Comparison of ENCODE assay signal across 8 mouse cellular contexts in the genomic region with DNA sequence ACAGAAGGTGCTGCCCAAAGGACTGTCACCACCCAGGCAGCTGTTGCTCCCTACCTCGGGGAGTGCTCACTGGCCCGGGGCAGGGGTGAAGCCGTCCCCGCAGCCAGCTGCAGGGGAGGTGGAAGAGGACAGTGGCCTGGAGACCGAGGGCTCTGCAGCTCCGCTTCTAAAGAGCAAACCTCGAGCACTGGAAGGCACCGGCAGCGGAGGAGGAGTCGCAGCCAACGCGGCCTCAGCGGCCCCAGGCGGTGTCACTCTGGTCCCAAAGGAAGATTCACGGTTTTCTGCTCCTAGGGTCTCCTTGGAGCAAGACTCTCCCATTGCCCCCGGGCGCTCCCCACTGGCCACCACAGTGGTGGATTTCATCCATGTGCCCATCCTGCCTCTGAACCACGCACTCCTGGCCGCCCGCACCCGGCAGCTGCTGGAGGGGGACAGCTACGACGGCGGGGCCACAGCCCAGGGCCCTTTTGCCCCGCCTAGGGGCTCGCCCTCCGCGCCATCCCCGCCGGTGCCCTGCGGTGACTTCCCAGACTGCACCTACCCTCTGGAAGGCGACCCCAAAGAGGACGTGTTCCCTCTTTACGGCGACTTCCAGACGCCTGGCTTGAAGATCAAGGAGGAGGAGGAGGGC. TPM values are rescaled to one million over a fixed set of nuclear protein-coding genes. Genes with fewer than 3 reads are reported as not detected.
DNase-seq lines count a peak whose midpoint lies in the region; ATAC-seq lines count a peak whose summit lies in the region.

No protein-coding gene starts in this region.

- peak overlapping the region; percentile 49 for H3K4me2 ChIP-seq in liver, embryonic 15.5 days

- H3K27ac ChIP-seq in liver, embryonic 15.5 days (replicated peaks) = no peak overlapping the region

- no peak overlapping the region for H3K9ac ChIP-seq in liver, embryonic 15.5 days

- peak; percentile 31 for ATAC-seq in common myeloid progenitor, adult 5-6 weeks (replicated peaks; ENCODE audit: low read depth, poor library complexity, severe bottlenecking)
- no peak for ATAC-seq in liver, embryonic 15.5 days (ENCODE audit: insufficient read depth)
- no peak for ATAC-seq in erythroblast, adult 5-6 weeks (replicated peaks; ENCODE audit: low FRiP score, poor library complexity, severe bottlenecking)

- H3K4me1 ChIP-seq in liver, embryonic 15.5 days (replicated peaks) = no peaks in the 10 kb centered on the region

- peaks cover 53% of the 10 kb centered on the region for H3K27me3 ChIP-seq in liver, embryonic 15.5 days

- WGBS in liver, embryonic 15.5 days (ENCODE audit: insufficient replicate concordance) = under 1% methylated on average over 36 of the region's 36 CpGs

- H3K36me3 ChIP-seq in liver, embryonic 15.5 days (replicated peaks) = no peaks in the 10 kb centered on the region

- peak overlapping the region; percentile 28 for H3K4me3 ChIP-seq in liver, embryonic 15.5 days (replicated peaks)

- DNase-seq in layer of hippocampus, adult 11-12 months (ENCODE audit: low spot score) = peak; percentile 11
- DNase-seq in layer of hippocampus, adult 9-10 months (ENCODE audit: low spot score) = no peak
- DNase-seq in gastrocnemius, postnatal 25 days = peak; percentile 8
- DNase-seq in kidney, postnatal 10 days = peak; percentile 29
- peak; percentile 28 for DNase-seq in ovary, postnatal 10 days (ENCODE audit: low spot score)

- no peaks in the 10 kb centered on the region for H3K9me3 ChIP-seq in liver, embryonic 15.5 days (replicated peaks)

RNA-seq across cellular contexts. Expression of a gene that starts 1.5 kb away (rescaled TPM):
- 0.34 TPM in 1 of 2 replicates, not detected in the other for total RNA-seq in common myeloid progenitor, adult 5-6 weeks (2017)
- total RNA-seq in gastrocnemius, postnatal 25 days (2021) = under 1 TPM in 1 of 2 experiments, not detected in 1; 0.03 TPM
- not detected in 2 replicates for polyA plus RNA-seq in liver, embryonic 15.5 days (2015; fragmentation: Nextera tagmentation; extraction: Ambion mirVana)
- not detected in 2 replicates for total RNA-seq in erythroblast, adult 5-6 weeks (2015; ENCODE audit: low replicate concordance)
- total RNA-seq in erythroblast, adult 5-6 weeks (2017; ENCODE audit: low replicate concordance) = not detected in 2 replicates
